Mouse (Mus musculus) ES-E14 (cell line): ENCODE measurements at regions not wholly inside any gene's neighbourhood (a gene's known extent, or its start where the extent isn't known, plus 50 kb on each side); places are given as distances from the start of the nearest gene placed in this dataset.

Experiments used
- ZC3H11A ChIP-seq: IDR thresholded peaks from 2 replicates; pipeline ENCODE4 v1.6.1; 2012; ENCODE audit warnings: low read depth, mild to moderate bottlenecking, inconsistent platforms, low read length, borderline replicate concordance
- ZNF384 ChIP-seq: IDR thresholded peaks from 2 replicates; pipeline ENCODE4 v1.6.1; 2012; ENCODE audit warnings: low read depth, low read length, inconsistent platforms

GRCm38 (mm10) chr11:40873002-40873401, 117.9 kb upstream of the Ccng1 start:
- TF ChIP-seq ZNF384: no peak
- no peak for TF ChIP-seq ZC3H11A
